Mouse (Mus musculus) embryonic facial prominence, embryonic 14.5 days (tissue): ENCODE measurements around the gene Soga3. TPM values are rescaled to one million over a fixed set of nuclear protein-coding genes. Genes with fewer than 3 reads are reported as not detected.
A peak's percentile ranks its signal among the peaks of the same experiment; 100 is the strongest.

Experiments
- ATAC-seq: fragments of 200-750 bp; cut with Nextera tagmentation; 2 replicates; pipeline ENCODE4 v1.8.0; 2017; ENCODE audit warnings: low read depth, moderate number of reproducible peaks, moderate TSS enrichment
- DNase-seq: peaks from one replicate; pipeline ENCODE4 v3.0.0-alpha.2; 2015; ENCODE audit warnings: low spot score
- H3K27ac ChIP-seq: fragments of 300-500 bp; sonication (generic); replicated peaks from 2 replicates; pipeline ENCODE4 v1.5.1; 2014; ENCODE audit warnings: low read depth, mild to moderate bottlenecking, low read length, moderate library complexity
- H3K27me3 ChIP-seq: fragments of 300-500 bp; sonication (generic); replicated peaks from 2 replicates; pipeline ENCODE4 v1.6.1; 2014; ENCODE audit warnings: low read length; ENCODE audit not compliant: control insufficient read depth, insufficient read depth
- H3K36me3 ChIP-seq: fragments of 300-500 bp; sonication (generic); 2 replicates; pipeline ENCODE4 v1.6.1; 2014; ENCODE audit warnings: low read length, mixed read lengths; ENCODE audit not compliant: control insufficient read depth, insufficient read depth
- H3K4me1 ChIP-seq: fragments of 300-500 bp; sonication (generic); 2 replicates; pipeline ENCODE4 v1.6.1; 2014; ENCODE audit warnings: antibody characterized with exemption, low read length; ENCODE audit not compliant: control insufficient read depth, insufficient read depth
- H3K4me2 ChIP-seq: fragments of 300-500 bp; sonication (generic); 2 replicates; pipeline ENCODE4 v1.6.1; 2014; ENCODE audit warnings: low read depth, mild to moderate bottlenecking, low read length, moderate library complexity, mixed read lengths
- H3K4me3 ChIP-seq: fragments of 300-500 bp; sonication (generic); 2 replicates; pipeline ENCODE4 v1.5.1; 2014; ENCODE audit warnings: low read depth, mild to moderate bottlenecking, low read length
- H3K9ac ChIP-seq: fragments of 300-500 bp; sonication (generic); 2 replicates; pipeline ENCODE4 v1.6.1; 2014; ENCODE audit warnings: low read depth, mild to moderate bottlenecking, low read length, moderate library complexity, mixed read lengths
- H3K9me3 ChIP-seq: fragments of 300-500 bp; sonication (generic); 2 replicates; pipeline ENCODE4 v1.6.1; 2016; ENCODE audit warnings: low read length; ENCODE audit not compliant: control insufficient read depth
- WGBS: fragments of 180-500 bp; shearing (Covaris S2); extraction: QIAGEN DNeasy Blood & Tissue Kit; methylation state at CpG from one replicate; pipeline ENCODE4 v1.1.7; 2014; 5-methylcytosine and 5-hydroxymethylcytosine counted together
- polyA plus RNA-seq: library from polyadenylated mRNA; unstranded; fragments of >200 nt; fragmentation: Nextera tagmentation; extraction: Ambion mirVana; gene quantifications from 2 replicates; pipeline ENCODE4 v1.2.1, GENCODE M21; 2014

The Soga3 gene
- 5.0 TPM in 2 replicates for polyA plus RNA-seq

DNA sequence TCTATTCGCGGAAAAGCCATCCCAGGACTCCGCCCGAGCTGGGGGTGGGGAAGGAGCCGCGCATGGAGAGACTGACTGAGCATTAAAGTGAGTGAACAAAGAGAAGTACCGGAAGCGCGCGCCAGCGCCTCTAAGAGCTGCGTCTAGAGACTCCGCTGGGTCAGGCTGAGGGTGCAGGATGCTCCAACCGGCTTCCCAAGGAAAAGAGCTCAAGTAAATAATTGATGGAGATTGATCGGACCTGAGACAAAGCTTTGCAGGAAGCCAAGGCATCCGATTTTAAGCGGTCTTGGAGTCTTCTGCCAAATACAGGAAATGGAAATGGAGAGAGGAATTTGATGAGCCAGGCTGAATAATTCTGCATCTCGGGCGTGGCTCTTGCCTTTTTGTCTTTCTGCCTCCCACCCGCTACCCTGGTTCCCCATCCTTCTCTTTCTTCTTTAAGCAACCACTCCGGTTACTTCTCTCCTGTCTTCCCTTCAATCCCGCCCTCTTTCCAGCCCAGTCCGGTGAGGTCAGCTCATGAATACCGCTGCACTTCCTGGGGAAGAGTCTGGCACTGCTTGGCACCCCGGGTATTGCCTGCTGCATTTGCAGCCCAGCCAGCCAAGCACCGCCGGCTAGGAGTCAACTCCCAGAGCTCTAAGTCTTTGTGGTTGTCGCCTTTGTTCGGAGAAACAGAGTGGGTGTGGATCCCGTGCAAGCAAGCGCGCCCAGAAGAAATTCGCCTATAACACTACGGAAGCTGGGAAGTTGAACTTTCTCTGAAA, at the start of gene Soga3:
Soga3 (plus strand) TSS at position 274 of the 770 bp plus-strand sequence.
- peak within 1 kb of the TSS; percentile 37; the same call in 1 of the 2 replicates for H3K9ac ChIP-seq
- peaks cover 61% of the 10 kb centered on the region for H3K27me3 ChIP-seq
- H3K9me3 ChIP-seq, result no peaks in the 10 kb centered on the region
- peak; percentile 79 for ATAC-seq
- WGBS, result 1% methylated on average over 34 of the region's 34 CpGs
- peaks cover 7% of the 10 kb centered on the region; the same call in 1 of the 2 replicates for H3K4me1 ChIP-seq
- H3K4me3 ChIP-seq, result peak within 1 kb of the TSS; percentile 32
- no peaks in the 10 kb centered on the region for H3K36me3 ChIP-seq
- H3K4me2 ChIP-seq, result peak within 1 kb of the TSS; percentile 53
- DNase-seq, result peak; percentile 74
- H3K27ac ChIP-seq, result no peak within 1 kb of the TSS; the same call in 1 of the 2 replicates

DNA sequence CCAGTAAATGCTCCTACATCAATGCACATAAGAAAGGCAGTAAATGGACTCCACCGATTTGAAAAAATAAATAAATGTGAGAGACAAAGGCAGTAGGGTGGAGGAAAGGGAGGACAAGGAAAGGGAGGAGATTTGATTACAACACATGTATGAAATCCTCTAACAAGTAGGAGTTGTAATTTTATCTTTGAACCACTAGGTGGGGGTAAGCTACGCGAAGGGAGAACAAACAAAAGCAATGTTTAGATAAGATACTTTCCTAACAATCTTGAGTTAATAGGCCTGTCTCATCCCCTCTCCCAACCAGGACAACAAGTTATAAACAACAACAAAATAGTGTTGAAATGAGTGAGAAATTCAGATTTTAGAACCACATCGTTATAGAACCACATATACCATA, 36.7 kb upstream of the Soga3 start:
- 18% methylated on average over 4 of the region's 4 CpGs for WGBS
- ATAC-seq (no peak), DNase-seq (peak; percentile 9)
- H3K9ac ChIP-seq, result no peak overlapping the region
- no peak overlapping the region for H3K4me3 ChIP-seq
- no peaks in the 10 kb centered on the region for H3K36me3 ChIP-seq
- H3K27ac ChIP-seq, result no peak overlapping the region
- no peak overlapping the region for H3K4me2 ChIP-seq
- no peaks in the 10 kb centered on the region for H3K9me3 ChIP-seq
- no peaks in the 10 kb centered on the region for H3K27me3 ChIP-seq
- H3K4me1 ChIP-seq, result no peaks in the 10 kb centered on the region

DNA sequence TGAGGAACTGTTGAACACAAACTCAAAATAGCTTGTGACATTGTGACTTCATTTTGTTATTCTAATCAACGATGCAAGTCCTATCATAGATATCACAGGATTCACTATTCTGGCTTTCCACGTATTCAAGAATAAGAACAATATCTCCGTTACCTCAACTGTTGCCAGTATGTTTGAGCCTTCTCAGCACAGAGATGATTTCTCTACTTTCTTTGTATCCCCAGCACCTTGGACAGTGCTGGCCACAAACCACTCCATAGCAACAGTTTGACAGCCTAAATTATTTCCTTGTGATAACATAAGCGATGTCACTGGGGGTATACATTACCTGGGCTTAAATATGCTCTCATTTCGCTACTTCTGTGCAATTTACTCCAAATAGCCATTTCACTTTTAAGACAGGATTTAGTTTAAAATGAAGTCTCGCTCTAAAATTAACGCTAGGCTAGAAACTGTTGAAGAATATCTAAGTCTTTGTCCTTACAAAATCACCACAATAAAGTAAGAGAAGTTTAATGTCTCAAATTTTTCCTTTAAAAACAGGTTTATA, 1.0 kb upstream of the Soga3 start:
- H3K27ac ChIP-seq, result no peak overlapping the region
- no peak for ATAC-seq
- peak; percentile 40 for DNase-seq
- peaks cover 50% of the 10 kb centered on the region for H3K27me3 ChIP-seq
- no peak overlapping the region for H3K4me3 ChIP-seq
- H3K9me3 ChIP-seq, result no peaks in the 10 kb centered on the region
- H3K4me1 ChIP-seq, result peaks cover 7% of the 10 kb centered on the region; the same call in 1 of the 2 replicates
- no peak overlapping the region for H3K9ac ChIP-seq
- H3K4me2 ChIP-seq, result no peak overlapping the region
- H3K36me3 ChIP-seq, result no peaks in the 10 kb centered on the region
- WGBS, result 25% methylated on average over 7 of the region's 7 CpGs

DNA sequence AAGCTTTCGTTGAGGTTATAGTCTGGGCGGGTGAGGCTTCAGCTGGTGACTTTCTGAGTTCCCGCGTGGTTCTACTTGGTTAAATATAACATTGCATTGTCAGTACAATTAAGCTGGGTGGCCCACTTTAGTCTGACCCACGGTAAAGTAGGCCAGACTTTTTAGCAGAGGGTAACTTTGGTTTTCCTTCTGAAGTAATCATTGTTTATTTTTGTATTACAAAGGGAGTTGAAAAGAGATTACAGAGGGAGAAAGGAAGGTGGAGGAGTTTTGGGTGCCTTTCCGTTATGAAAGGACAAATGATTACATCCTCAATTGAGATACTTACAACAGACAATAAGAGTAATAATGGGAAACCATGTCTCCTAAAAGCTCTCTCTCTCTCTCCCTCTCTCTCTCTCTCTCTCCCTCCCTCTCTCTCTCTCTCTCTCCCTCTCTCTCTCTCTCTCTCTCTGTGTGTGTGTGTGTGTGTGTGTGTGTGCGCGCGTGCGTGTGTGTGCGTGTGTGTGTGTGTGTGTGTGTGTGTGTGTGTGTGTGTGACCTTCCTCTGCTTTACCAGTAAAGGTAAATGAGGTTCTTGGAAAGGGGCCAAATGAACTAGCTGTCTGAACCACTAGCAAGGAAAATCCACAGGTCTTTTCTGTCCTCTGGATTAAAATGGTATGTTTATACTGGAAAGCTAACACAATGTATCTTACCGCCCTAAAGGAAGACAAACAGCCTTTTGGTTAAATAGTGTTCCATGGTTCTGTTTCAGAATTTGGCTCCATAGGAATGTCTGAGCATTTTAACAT, 1.2 kb downstream of the Soga3 start:
- H3K4me3 ChIP-seq, result peak overlapping the region; percentile 32; the same call in 1 of the 2 replicates

DNA sequence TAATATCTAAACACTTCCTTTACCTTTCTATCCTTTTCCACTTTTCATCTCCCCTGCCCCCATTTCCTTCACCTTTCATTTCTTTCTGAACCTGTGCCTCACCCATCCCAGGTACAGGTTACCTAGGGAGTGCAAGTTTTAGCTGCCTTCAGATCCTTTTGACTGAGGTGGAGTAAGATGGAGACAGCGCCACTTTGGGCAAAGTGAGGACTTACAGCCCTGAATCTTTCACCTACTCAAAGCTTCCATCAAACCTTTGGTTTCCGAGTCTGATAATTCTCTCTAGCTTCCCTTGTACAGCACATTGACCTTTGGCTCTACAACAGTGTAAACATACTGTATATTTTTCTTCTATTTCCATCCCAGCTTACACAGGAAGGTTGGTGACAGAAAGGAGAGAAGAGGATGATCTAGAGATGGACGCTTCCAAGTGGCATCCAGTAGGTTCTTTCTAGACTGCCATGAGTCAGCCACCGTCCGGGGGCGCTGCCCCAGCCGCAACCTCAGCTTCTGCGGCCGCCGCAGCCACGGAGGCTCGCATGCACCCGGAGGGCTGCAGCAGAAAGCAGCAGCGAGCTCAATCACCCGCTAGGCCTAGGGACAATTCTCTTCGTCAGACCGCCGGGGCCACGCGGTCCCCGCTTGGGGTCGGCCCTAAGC, 2.7 kb downstream of the Soga3 start:
- H3K27me3 ChIP-seq, result peaks cover 64% of the 10 kb centered on the region
- H3K9ac ChIP-seq, result no peak overlapping the region
- peak overlapping the region; percentile 93 for H3K4me2 ChIP-seq
- ATAC-seq (no peak), DNase-seq (peak; percentile 5)
- H3K36me3 ChIP-seq, result no peaks in the 10 kb centered on the region
- H3K9me3 ChIP-seq, result no peaks in the 10 kb centered on the region
- no peak overlapping the region for H3K27ac ChIP-seq
- peak overlapping the region; percentile 57 for H3K4me3 ChIP-seq
- H3K4me1 ChIP-seq, result peaks cover 7% of the 10 kb centered on the region; the same call in 1 of the 2 replicates
- under 1% methylated on average over 18 of the region's 22 CpGs for WGBS

More for the DNA sequence above, 1.2 kb downstream of the Soga3 start:
- Histone ChIP-seq H3K27me3 (peaks cover 64% of the 10 kb centered on the region), H3K4me2 (peak overlapping the region; percentile 53), H3K36me3 (no peaks in the 10 kb centered on the region), H3K9ac (no peak overlapping the region), H3K27ac (no peak overlapping the region), H3K4me1 (peaks cover 7% of the 10 kb centered on the region; the same call in 1 of the 2 replicates), H3K9me3 (no peaks in the 10 kb centered on the region)
- 10% methylated on average over 7 of the region's 12 CpGs for WGBS
- DNase-seq, result peak; percentile 31
- no peak for ATAC-seq

DNA sequence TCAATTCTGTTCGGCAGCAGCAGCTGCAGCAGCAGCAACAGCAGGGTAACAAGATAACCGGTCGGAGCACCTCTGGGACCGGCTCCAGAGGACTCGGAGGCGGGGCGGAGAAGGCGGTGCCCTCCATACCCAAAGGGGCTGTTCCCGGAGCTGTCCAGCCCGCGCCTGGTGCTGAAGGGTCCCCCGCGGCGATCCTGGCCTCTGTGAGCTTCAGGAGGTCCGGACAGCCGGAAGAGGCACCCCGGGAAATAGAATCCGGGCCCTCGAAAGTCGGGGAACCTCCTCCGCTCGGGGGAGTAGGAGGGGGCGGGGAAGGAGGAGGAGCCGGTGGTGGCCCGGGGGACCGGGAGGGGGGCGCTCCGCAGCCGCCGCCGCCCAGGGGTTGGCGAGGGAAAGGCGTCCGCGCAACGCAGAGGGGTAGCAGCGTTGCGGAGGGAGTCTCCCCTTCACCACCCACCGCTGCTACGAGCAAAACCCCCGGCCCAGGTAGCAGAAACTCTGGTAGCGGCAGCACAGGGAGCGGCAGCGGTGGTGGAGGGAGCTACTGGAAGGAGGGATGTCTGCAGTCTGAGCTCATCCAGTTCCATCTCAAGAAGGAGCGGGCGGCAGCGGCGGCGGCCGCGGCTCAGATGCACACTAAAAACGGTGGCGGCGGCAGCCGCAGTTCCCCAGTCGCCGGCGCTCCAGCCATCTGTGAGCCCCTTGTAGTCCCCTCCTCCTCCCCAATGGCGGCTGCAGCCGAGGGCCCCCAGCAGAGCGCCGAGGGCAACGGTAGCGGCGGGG, 3.4 kb downstream of the Soga3 start:
- Histone ChIP-seq H3K9ac (peak overlapping the region; percentile 42), H3K9me3 (no peaks in the 10 kb centered on the region), H3K27me3 (peaks cover 64% of the 10 kb centered on the region), H3K36me3 (no peaks in the 10 kb centered on the region), H3K27ac (no peak overlapping the region; the same call in 1 of the 2 replicates), H3K4me1 (peaks cover 7% of the 10 kb centered on the region; the same call in 1 of the 2 replicates), H3K4me3 (peak overlapping the region; percentile 57), H3K4me2 (peak overlapping the region; percentile 93)
- WGBS, result under 1% methylated on average over 42 of the region's 65 CpGs
- ATAC-seq, result peak; percentile 88
- DNase-seq, result peak; percentile 91

DNA sequence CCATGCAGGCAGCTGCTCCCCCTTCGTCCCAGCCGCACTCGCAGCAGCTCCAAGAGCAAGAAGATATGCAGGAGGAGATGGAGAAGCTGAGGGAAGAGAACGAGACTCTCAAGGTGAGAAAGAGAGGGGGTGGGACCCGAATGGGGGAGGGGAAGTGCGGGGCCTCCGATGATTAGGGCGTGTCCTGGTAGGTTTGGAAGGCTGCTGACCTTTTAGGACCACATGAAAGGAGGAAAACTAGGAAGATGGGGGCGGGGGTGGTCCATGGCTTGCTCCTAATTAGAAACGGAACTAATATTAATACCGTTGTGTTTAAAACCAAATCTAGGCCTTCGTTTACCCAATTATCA, 4.0 kb downstream of the Soga3 start:
- Histone ChIP-seq H3K9me3 (no peaks in the 10 kb centered on the region), H3K4me1 (peaks cover 7% of the 10 kb centered on the region; the same call in 1 of the 2 replicates), H3K27ac (no peak overlapping the region; the same call in 1 of the 2 replicates), H3K36me3 (no peaks in the 10 kb centered on the region), H3K27me3 (peaks cover 61% of the 10 kb centered on the region), H3K4me2 (peak overlapping the region; percentile 93), H3K4me3 (peak overlapping the region; percentile 57), H3K9ac (peak overlapping the region; percentile 42)
- 1% methylated on average over 12 of the region's 12 CpGs for WGBS
- ATAC-seq, result no peak
- DNase-seq, result no peak
